Mouse (Mus musculus) thymus, adult 2 months (tissue): ENCODE measurements around the gene Ino80. TPM values are rescaled to one million over a fixed set of nuclear protein-coding genes. Genes with fewer than 3 reads are reported as not detected.

Source experiments
- DNase-seq: peaks from one replicate; pipeline ENCODE4 v3.0.0; 2021
- H3K27ac ChIP-seq: fragments of 200-500 bp; 2 replicates; pipeline ENCODE4 v1.5.1; 2012; ENCODE audit warnings: low read length, control low read depth; ENCODE audit not compliant: control insufficient read depth, insufficient read depth
- H3K27me3 ChIP-seq: fragments of 200-500 bp; 2 replicates; pipeline ENCODE4 v1.6.1; 2012; ENCODE audit warnings: mild to moderate bottlenecking, low read length, moderate library complexity, mixed read lengths; ENCODE audit not compliant: control insufficient read depth, insufficient read depth
- H3K36me3 ChIP-seq: fragments of 200-500 bp; 2 replicates; pipeline ENCODE4 v1.6.1; 2012; ENCODE audit warnings: mild to moderate bottlenecking, low read length, moderate library complexity; ENCODE audit not compliant: control insufficient read depth, insufficient read depth
- H3K4me1 ChIP-seq: fragments of 200-500 bp; replicated peaks from 2 replicates; pipeline ENCODE4 v1.6.1; 2012; ENCODE audit warnings: low read length; ENCODE audit not compliant: control insufficient read depth, insufficient read depth
- H3K4me3 ChIP-seq: fragments of 200-500 bp; 2 replicates; pipeline ENCODE4 v1.5.1; 2012; ENCODE audit warnings: mild to moderate bottlenecking, low read length, control low read depth, moderate library complexity; ENCODE audit not compliant: control insufficient read depth, insufficient read depth
- CTCF ChIP-seq: fragments of 200-500 bp; IDR thresholded peaks from 2 replicates; pipeline ENCODE4 v1.5.1; 2012; ENCODE audit warnings: mild to moderate bottlenecking, control low read depth, low read length, moderate library complexity, borderline replicate concordance; ENCODE audit not compliant: control insufficient read depth, poor library complexity, insufficient read depth; ENCODE audit errors: extremely low read depth
- POLR2A ChIP-seq: fragments of 200-500 bp; IDR thresholded peaks from 2 replicates; pipeline ENCODE4 v1.6.1; 2012; ENCODE audit warnings: mild to moderate bottlenecking, low read length, control low read depth, moderate library complexity; ENCODE audit not compliant: control insufficient read depth, poor library complexity, insufficient read depth; ENCODE audit errors: extremely low read depth
- WGBS: fragments of 180-500 bp; shearing (Covaris S2); methylation state at CpG from one replicate; pipeline ENCODE4 v1.1.7; 2018; 5-methylcytosine and 5-hydroxymethylcytosine counted together
- polyA plus RNA-seq: library from polyadenylated mRNA; depleted of rRNA; stranded (reverse); fragments of >200 nt; gene quantifications from 2 replicates; pipeline ENCODE4 v1.2.3, GENCODE M21; 2012

The Ino80 gene
- polyA plus RNA-seq, 1 experiment = 16.1 TPM

GRCm38 (mm10) chr2:119463945-119464344 lies 13.5 kb downstream of the Ino80 start:
- Histone ChIP-seq H3K36me3 (no peaks in the 10 kb centered on the region), H3K4me3 (no peak overlapping the region), H3K27ac (no peak overlapping the region), H3K4me1 (no peaks in the 10 kb centered on the region), H3K27me3 (no peaks in the 10 kb centered on the region)
- 93% methylated on average over 4 of the region's 4 CpGs for WGBS
- TF ChIP-seq CTCF (no peak), POLR2A (no peak)
- DNase-seq = no peak

DNA sequence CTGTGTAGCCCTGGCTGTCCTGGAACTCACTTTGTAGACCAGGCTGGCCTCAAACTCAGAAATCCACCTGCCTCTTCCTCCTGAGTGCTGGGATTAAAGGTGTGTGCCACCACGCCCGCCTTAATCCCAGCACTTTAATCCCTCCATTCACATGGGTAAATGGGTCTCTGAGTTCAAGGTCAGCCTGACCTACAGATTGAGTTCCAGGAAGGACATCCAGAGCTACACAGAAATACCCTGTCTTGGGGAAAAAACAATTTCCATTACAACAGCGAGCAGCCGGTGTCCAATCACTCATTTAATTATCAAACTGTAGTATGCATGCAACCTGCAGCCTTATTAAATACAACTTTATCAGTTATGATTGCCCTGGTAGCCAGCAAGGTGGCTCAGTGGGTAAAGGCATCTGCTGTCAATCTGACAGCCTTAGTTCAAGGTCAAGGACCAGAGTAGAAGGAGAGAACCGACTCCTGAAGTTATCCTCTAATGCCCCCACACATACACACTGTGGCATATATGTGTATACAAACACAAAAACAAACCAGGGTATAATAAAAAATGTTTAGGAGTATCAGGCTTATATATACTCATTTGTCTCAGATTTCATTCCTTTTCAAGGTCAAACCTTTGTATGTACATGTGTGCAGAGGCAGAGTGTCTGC lies 14.2 kb downstream of the Ino80 start:
- no peak for DNase-seq
- Histone ChIP-seq H3K4me1 (no peaks in the 10 kb centered on the region), H3K27me3 (no peaks in the 10 kb centered on the region), H3K27ac (no peak overlapping the region), H3K4me3 (no peak overlapping the region), H3K36me3 (no peaks in the 10 kb centered on the region)
- 95% methylated on average over 5 of the region's 5 CpGs for WGBS
- TF ChIP-seq CTCF = no peak
- no peak for TF ChIP-seq POLR2A

DNA sequence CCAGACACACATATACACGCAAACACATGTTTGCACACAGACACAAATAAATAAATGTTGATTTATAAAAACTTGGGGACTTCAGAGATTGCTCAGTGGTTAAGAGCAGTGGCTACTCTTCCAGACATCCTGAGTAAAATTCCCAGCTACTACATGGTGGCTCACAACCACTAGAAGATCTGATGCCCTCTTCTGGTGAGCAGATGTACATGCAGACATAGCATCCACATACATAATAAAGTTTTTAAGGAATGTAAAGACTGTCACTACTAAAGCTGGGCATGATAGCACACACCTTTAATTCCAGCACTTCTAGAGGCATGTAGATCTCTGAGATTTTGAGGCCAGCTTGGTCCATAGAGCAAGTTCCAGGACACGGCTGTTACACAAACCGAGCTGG lies 16.5 kb downstream of the Ino80 start:
- 98% methylated on average over 3 of the region's 3 CpGs for WGBS
- H3K4me3 ChIP-seq = no peak overlapping the region
- H3K36me3 ChIP-seq = peaks cover 8% of the 10 kb centered on the region
- DNase-seq = no peak
- no peak overlapping the region for H3K27ac ChIP-seq
- H3K27me3 ChIP-seq = no peaks in the 10 kb centered on the region
- no peak for TF ChIP-seq POLR2A
- TF ChIP-seq CTCF = no peak
- H3K4me1 ChIP-seq = no peaks in the 10 kb centered on the region

DNA sequence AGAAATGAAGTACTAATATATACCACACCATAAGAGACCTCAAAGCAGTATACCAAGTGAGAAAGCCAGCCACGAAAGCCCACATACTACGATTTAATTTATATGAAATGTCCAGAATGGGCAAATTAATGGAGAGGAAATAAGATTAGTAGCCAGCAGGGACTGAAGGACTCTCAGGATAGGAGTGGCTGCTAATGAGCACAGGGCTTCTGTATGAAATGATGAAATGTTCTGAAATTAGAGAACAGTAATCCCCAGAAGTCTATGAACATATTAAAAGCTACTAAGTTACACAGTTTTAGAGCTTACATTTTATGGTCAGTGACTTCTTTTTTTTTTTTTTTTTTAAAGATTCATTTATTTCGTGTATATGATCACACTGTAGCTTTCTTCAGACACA lies 22.9 kb downstream of the Ino80 start:
- Histone ChIP-seq H3K4me3 (no peak overlapping the region), H3K27me3 (no peaks in the 10 kb centered on the region), H3K36me3 (peaks cover 53% of the 10 kb centered on the region), H3K4me1 (no peaks in the 10 kb centered on the region), H3K27ac (no peak overlapping the region)
- TF ChIP-seq CTCF (no peak), POLR2A (no peak)
- no peak for DNase-seq
- 94% methylated on average over 3 of the region's 3 CpGs for WGBS

- H3K27ac ChIP-seq = no peak overlapping the region
- H3K4me1 ChIP-seq = no peaks in the 10 kb centered on the region
- no peak overlapping the region for H3K4me3 ChIP-seq
- H3K27me3 ChIP-seq = no peaks in the 10 kb centered on the region
- peak; percentile 59 for DNase-seq
- WGBS = 94% methylated on average over 1 of the region's 1 CpGs
- peaks cover 41% of the 10 kb centered on the region for H3K36me3 ChIP-seq
- TF ChIP-seq CTCF (no peak), POLR2A (no peak)
Measured at GRCm38 (mm10) chr2:119436988-119437387, 40.5 kb downstream of the Ino80 start.

GRCm38 (mm10) chr2:119436467-119436866 lies 41.0 kb downstream of the Ino80 start:
- no peak overlapping the region for H3K27ac ChIP-seq
- no peak overlapping the region for H3K4me3 ChIP-seq
- TF ChIP-seq CTCF = no peak
- no peak for TF ChIP-seq POLR2A
- DNase-seq = no peak
- H3K27me3 ChIP-seq = no peaks in the 10 kb centered on the region
- H3K36me3 ChIP-seq = peaks cover 41% of the 10 kb centered on the region
- 92% methylated on average over 4 of the region's 4 CpGs for WGBS
- no peaks in the 10 kb centered on the region for H3K4me1 ChIP-seq

- 0% methylated on average over 1 of the region's 1 CpGs for WGBS
- Histone ChIP-seq H3K27ac (no peak overlapping the region), H3K27me3 (no peaks in the 10 kb centered on the region), H3K36me3 (peaks cover 35% of the 10 kb centered on the region), H3K4me3 (no peak overlapping the region), H3K4me1 (no peaks in the 10 kb centered on the region)
- peak; percentile 39 for DNase-seq
- no peak for TF ChIP-seq CTCF
- TF ChIP-seq POLR2A = no peak
Measured at GRCm38 (mm10) chr2:119413819-119414218, 63.7 kb downstream of the Ino80 start.
